Mouse (Mus musculus) C2C12 (cell line): ENCODE measurements around the gene Resf1.

Experiments
- CTCF ChIP-seq: IDR thresholded peaks from one replicate; pipeline ENCODE4 v1.5.1; 2011; ENCODE audit not compliant: control insufficient read depth, insufficient read depth, insufficient read length
- MAX ChIP-seq: IDR thresholded peaks from one replicate; pipeline ENCODE4 v1.6.1; 2011; ENCODE audit warnings: mild to moderate bottlenecking, control low read depth
- MYOD1 ChIP-seq: IDR thresholded peaks from one replicate; pipeline ENCODE4 v1.6.1; 2011; ENCODE audit warnings: low read depth; ENCODE audit not compliant: control insufficient read depth, insufficient read length
- MYOG ChIP-seq: IDR thresholded peaks from one replicate; pipeline ENCODE4 v1.6.1; 2011; ENCODE audit not compliant: control insufficient read depth, insufficient read length; ENCODE audit errors: extremely low read depth
- USF1 ChIP-seq: IDR thresholded peaks from one replicate; pipeline ENCODE4 v1.6.1; 2011; ENCODE audit warnings: low read depth, mild to moderate bottlenecking, control low read depth, moderate library complexity

DNA sequence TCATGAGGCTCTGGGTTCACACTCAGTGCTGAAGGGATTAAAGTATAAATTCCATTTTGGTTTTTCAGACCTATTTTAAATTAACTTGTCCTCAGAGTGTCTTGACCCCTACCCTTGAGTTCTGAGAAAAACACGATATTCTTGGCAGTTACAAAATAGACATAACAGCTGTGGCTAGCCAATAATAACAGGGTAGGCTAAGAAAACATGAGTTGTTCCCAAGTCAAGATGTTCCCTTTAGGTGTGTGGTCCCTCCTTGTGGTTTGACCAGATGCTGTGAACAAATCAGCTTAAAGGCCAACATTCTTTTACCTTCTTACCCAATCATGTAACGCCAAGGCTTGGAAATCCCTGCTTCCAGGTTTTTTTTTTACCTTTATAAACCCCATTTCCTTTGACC lies 23.8 kb downstream of the Resf1 start:
- TF ChIP-seq CTCF (no peak), MAX (no peak), USF1 (no peak), MYOG (no peak), MYOD1 (no peak)
